Mouse (Mus musculus): ENCODE data around the gene Tmem171.

The Tmem171 gene

GRCm38 (mm10) chr13:98647775-98648568 lies 46.7 kb downstream of the Tmem171 start:
- DNase-seq (ENCODE audit: low read depth, low spot score), result no peak

- DNase-seq (ENCODE audit: low read depth, low spot score), result no peak
These were observed 56.0 kb downstream of the Tmem171 start for GRCm38 (mm10) chr13:98638507-98639166.

- no peak for DNase-seq (ENCODE audit: low read depth, low spot score)
These were observed 57.5 kb downstream of the Tmem171 start, which contains the start of gene Tmem174 for GRCm38 (mm10) chr13:98637145-98637544. Tmem174 (minus strand) TSS chr13:98637410.

GRCm38 (mm10) chr13:98636571-98636970 lies 58.1 kb downstream of the Tmem171 start:
- DNase-seq (ENCODE audit: low read depth, low spot score), result no peak

Data from telencephalon, adult 2 months (tissue).